Mouse (Mus musculus) ES-E14 (cell line): ENCODE results near the gene Nek6. TPM values are rescaled to one million over a fixed set of nuclear protein-coding genes. Genes with fewer than 3 reads are reported as not detected.

ENCODE experiments used
- DNase-seq: peaks from one replicate; pipeline ENCODE4 v3.0.0-alpha.2; 2013; ENCODE audit warnings: low read depth, low spot score
- H3K27ac ChIP-seq: 2 replicates; pipeline ENCODE4 v1.5.1; 2012; ENCODE audit warnings: low read depth, mild to moderate bottlenecking, low read length, moderate library complexity, mixed read lengths; ENCODE audit not compliant: poor library complexity, insufficient read depth, severe bottlenecking
- H3K36me3 ChIP-seq: 2 replicates; pipeline ENCODE4 v1.6.1; 2012; ENCODE audit warnings: mild to moderate bottlenecking, low read length, moderate library complexity, mixed read lengths; ENCODE audit not compliant: control insufficient read depth, poor library complexity, insufficient read depth, severe bottlenecking
- H3K4me1 ChIP-seq, 2 experiments: fragments of 150-350 bp in 1 of 2; sonication (generic) in 1 of 2; 2 replicates each; pipeline ENCODE4 v1.6.1; 2012; ENCODE audit warnings: low read length in 2 of 2, mild to moderate bottlenecking in 1 of 2, mixed read lengths in 1 of 2; ENCODE audit not compliant: control insufficient read depth in 2 of 2, insufficient read depth in 2 of 2, poor library complexity in 1 of 2
- H3K4me3 ChIP-seq, 2 experiments: fragments of 150-350 bp in 1 of 2; sonication (generic) in 1 of 2; 2 replicates each; pipeline ENCODE4 v1.5.1; 2012; ENCODE audit warnings: low read length in 2 of 2, low read depth in 1 of 2, mild to moderate bottlenecking in 1 of 2, mixed read lengths in 1 of 2; ENCODE audit not compliant: insufficient read depth in 1 of 2, poor library complexity in 1 of 2, severe bottlenecking in 1 of 2
- H3K9ac ChIP-seq: 2 replicates; pipeline ENCODE4 v1.6.1; 2012; ENCODE audit warnings: low read depth, mild to moderate bottlenecking, low read length, mixed read lengths; ENCODE audit not compliant: poor library complexity, insufficient read depth, severe bottlenecking
- H3K9me3 ChIP-seq: fragments of 150-350 bp; sonication (generic); 2 replicates; pipeline ENCODE4 v1.6.1; 2012; ENCODE audit warnings: low read depth, mild to moderate bottlenecking, low read length; ENCODE audit not compliant: control insufficient read depth, insufficient read depth
- CHD2 ChIP-seq: IDR thresholded peaks from 2 replicates; pipeline ENCODE4 v1.6.1; 2014; ENCODE audit warnings: mild to moderate bottlenecking, low read depth, low read length, inconsistent platforms
- HCFC1 ChIP-seq: IDR thresholded peaks from 2 replicates; pipeline ENCODE4 v1.6.1; 2012; ENCODE audit warnings: low read length, inconsistent platforms, borderline replicate concordance; ENCODE audit not compliant: insufficient read depth
- MAFK ChIP-seq: IDR thresholded peaks from 2 replicates; pipeline ENCODE4 v1.6.1; 2014; ENCODE audit warnings: mild to moderate bottlenecking, low read depth, low read length, inconsistent platforms; ENCODE audit not compliant: insufficient read depth
- ZC3H11A ChIP-seq: IDR thresholded peaks from 2 replicates; pipeline ENCODE4 v1.6.1; 2012; ENCODE audit warnings: low read depth, mild to moderate bottlenecking, inconsistent platforms, low read length, borderline replicate concordance
- ZNF384 ChIP-seq: IDR thresholded peaks from 2 replicates; pipeline ENCODE4 v1.6.1; 2012; ENCODE audit warnings: low read depth, low read length, inconsistent platforms
- in situ Hi-C, 2 experiments: fragments of 600-800 bp; cut with MboI; formaldehyde crosslinking; loops; one replicate each; pipeline ENCODE4 v1.15.1; 2025; ENCODE audit warnings: low sequenced_read_pairs in 2 of 2, inconsistent platforms in 1 of 2; ENCODE audit not compliant: unreplicated experiment in 2 of 2
- total RNA-seq: library from RNA; depleted of rRNA; stranded (reverse); fragments of 300-350 nt; gene quantifications from 2 replicates; pipeline ENCODE4 v1.2.3, GENCODE M21; 2012

Nek6 gene
- total RNA-seq, 1 experiment: 16.9 TPM

DNA sequence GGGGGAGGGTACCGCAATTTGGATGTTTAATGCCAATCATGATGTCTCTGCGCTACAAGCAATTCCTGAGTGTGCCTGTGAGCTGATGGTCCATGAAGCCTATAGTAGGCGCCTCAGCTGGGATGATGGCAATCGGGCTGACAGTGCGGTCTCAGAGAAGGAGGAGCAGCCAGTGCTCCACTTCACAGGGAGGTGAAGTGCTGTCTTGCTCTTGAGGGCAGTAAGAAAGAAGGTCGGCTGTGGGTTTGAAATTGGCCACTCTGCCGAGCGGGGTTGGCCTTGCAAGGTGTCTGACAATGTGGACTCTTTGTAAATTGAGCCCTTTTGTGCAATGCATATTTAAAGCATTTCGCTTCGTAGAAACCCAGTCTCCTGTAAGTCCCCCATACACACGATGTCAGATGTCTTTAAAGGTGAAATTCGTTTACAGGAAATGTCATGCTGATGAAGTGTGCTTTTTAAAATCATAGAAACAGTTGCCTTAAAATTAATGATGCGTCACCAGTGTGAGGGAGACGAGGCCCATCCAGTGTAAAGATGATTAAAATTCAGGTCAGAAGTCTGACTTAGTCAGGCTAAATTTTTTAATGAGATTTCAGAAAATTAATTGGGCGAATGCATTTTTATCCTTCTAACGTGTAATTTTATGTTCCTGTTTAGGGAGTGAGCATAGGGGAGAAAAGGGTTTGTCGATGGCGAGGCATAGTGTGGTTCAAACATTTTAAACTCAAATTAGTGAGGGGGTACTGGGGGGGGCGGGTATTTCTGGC is 43.0 kb downstream of the Nek6 start:
- in situ Hi-C loops: no loop called here
- no peak for TF ChIP-seq ZNF384
- TF ChIP-seq ZC3H11A: no peak
- no peak for TF ChIP-seq MAFK
- TF ChIP-seq HCFC1: no peak
- TF ChIP-seq CHD2: no peak

GRCm38 (mm10) chr2:38555659-38556058 is 44.2 kb downstream of the Nek6 start:
- peaks cover 6 to 37% of the 10 kb centered on the region in 2 experiments for H3K4me1 ChIP-seq
- in situ Hi-C loops: no loop called here
- no peak for DNase-seq
- H3K36me3 ChIP-seq: peaks cover 17% of the 10 kb centered on the region; the same call in 1 of the 2 replicates
- no peak overlapping the region for H3K4me3 ChIP-seq
- H3K27ac ChIP-seq: peak overlapping the region; percentile 65
- no peak for TF ChIP-seq ZNF384
- no peak for TF ChIP-seq HCFC1
- TF ChIP-seq MAFK: no peak
- TF ChIP-seq CHD2: no peak
- TF ChIP-seq ZC3H11A: no peak
- no peaks in the 10 kb centered on the region for H3K9me3 ChIP-seq
- no peak overlapping the region for H3K9ac ChIP-seq

More for the DNA sequence above, 43.0 kb downstream of the Nek6 start:
- no peak overlapping the region for H3K4me3 ChIP-seq
- H3K9ac ChIP-seq: no peak overlapping the region
- peaks cover 17% of the 10 kb centered on the region; the same call in 1 of the 2 replicates for H3K36me3 ChIP-seq
- H3K27ac ChIP-seq: no peak overlapping the region
- DNase-seq: no peak
- H3K9me3 ChIP-seq: no peaks in the 10 kb centered on the region
- peaks cover 3 to 36% of the 10 kb centered on the region in 2 experiments; a peak in 3 of 4 replicates for H3K4me1 ChIP-seq

- Histone ChIP-seq H3K4me3 (no peak overlapping the region), H3K9me3 (no peaks in the 10 kb centered on the region), H3K36me3 (peaks cover 12% of the 10 kb centered on the region; the same call in 1 of the 2 replicates), H3K27ac (0 out of 2 replicates have a peak overlapping the region, but pooled peaks have one; percentile 30), H3K4me1 (peaks cover 6 to 39% of the 10 kb centered on the region in 2 experiments), H3K9ac (no peak overlapping the region)
- in situ Hi-C loops: no loop called here
- DNase-seq: no peak
- TF ChIP-seq HCFC1 (no peak), ZNF384 (no peak), MAFK (no peak), CHD2 (no peak), ZC3H11A (no peak)
These were observed 45.3 kb downstream of the Nek6 start for GRCm38 (mm10) chr2:38556721-38557120.

DNA sequence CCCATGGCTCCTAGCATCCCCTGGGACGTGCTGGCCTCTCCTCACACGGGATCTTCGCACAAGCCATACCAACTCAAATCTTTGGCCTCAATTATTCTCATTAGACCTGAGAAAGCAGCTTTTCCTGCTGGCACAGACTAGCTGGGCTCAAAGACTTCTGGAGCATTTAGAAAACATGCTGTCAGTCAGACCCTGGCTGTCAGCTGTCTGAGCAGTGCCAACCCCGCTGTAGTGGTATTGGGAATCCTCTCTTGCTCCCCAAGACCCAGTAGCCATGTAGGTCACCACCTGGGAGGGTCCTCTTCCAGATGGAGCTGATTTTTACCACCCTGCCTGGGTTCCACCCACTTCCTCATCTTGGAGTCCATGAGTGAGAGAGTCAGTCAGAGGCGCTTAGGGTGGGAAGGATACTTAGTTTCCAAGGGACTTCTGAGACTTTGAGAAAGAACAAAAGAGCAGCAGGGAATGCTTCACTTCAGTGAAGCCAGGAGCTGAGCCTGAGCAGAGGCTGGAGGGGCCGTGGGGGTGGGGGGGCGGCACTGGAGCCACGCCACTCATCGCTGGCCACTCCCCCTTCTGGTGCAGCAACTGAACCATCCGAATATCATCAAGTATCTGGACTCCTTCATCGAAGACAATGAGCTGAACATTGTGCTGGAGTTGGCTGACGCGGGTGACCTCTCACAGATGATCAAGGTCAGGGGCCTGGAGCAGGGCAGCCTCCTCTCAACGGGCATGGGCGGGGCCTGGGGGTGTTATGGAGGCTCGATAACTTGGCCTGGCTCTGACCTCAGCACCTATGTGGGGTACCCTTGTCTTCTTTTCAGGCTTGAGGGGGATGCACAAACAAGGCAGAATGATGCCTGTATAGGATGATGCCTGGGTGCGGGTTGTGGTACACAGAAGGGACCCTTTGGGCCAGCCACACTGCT is 49.1 kb downstream of the Nek6 start:
- Histone ChIP-seq H3K4me3 (no peak overlapping the region), H3K9ac (no peak overlapping the region), H3K9me3 (no peaks in the 10 kb centered on the region), H3K36me3 (peaks cover 17% of the 10 kb centered on the region; the same call in 1 of the 2 replicates), H3K27ac (peak overlapping the region; percentile 4; the same call in 1 of the 2 replicates), H3K4me1 (peaks cover 3 to 22% of the 10 kb centered on the region in 2 experiments; a peak in 3 of 4 replicates)
- DNase-seq: no peak
- TF ChIP-seq ZNF384: no peak
- TF ChIP-seq HCFC1: no peak
- TF ChIP-seq CHD2: no peak
- TF ChIP-seq ZC3H11A: no peak
- no peak for TF ChIP-seq MAFK
- in situ Hi-C loops: no loop called here
